16 mouse cellular contexts compared by ENCODE assay signal in genomic region chr1:157695198-157695597, GRCm38 (mm10).
DNase-seq lines count a peak whose midpoint lies in the region; ATAC-seq lines count a peak whose summit lies in the region.
"Had no signal": no experiment of that assay in that cellular context is flagged by ENCODE, and none has a peak within 500 bp of the region (broad histone marks: within the 10 kb centered on the region; RNA-seq: fewer than 3 reads in every experiment).

No protein-coding gene starts in this region.

- H3K9ac ChIP-seq in kidney, embryonic 15.5 days, result no peak overlapping the region

- no peaks in the 10 kb centered on the region for H3K27me3 ChIP-seq in kidney, embryonic 15.5 days

- no peaks in the 10 kb centered on the region for H3K36me3 ChIP-seq in kidney, embryonic 15.5 days

- no peaks in the 10 kb centered on the region for H3K4me1 ChIP-seq in kidney, embryonic 15.5 days

- H3K9me3 ChIP-seq in kidney, embryonic 15.5 days (replicated peaks), result no peaks in the 10 kb centered on the region

- no peak overlapping the region for H3K27ac ChIP-seq in kidney, embryonic 15.5 days
- H3K27ac ChIP-seq: macrophage had no signal

- WGBS in kidney, embryonic 15.5 days, result 70% methylated on average over 2 of the region's 2 CpGs

- ATAC-seq in kidney, embryonic 15.5 days (replicated peaks; ENCODE audit: low FRiP score), result peak; percentile 84
- ATAC-seq in megakaryocyte progenitor cell, adult 5-6 weeks (replicated peaks; ENCODE audit: poor library complexity), result peak; percentile 61
- ATAC-seq: hindbrain, embryonic 16.5 days had no signal

- no peak overlapping the region for H3K4me3 ChIP-seq in kidney, embryonic 15.5 days (replicated peaks)

- no peak for DNase-seq in kidney, postnatal 14 days
- peak; percentile 8 for DNase-seq in c-Kit-positive CD71-negative TER-119-negative erythroid progenitor cells, embryonic 14.5 days (ENCODE audit: low read depth)
- DNase-seq in liver, result peak; percentile 50
- no peak for DNase-seq in right cerebral cortex, adult 18-20 months
- no peak for DNase-seq in cerebellum, adult 11-12 months
- DNase-seq in adrenal gland, postnatal 14 days, result no peak
- DNase-seq: B cell, adult 2 months; cerebellum, adult 18-20 months; kidney, adult 2 months; kidney, postnatal 36 days; midbrain, embryonic 14.5 days; retina, postnatal 1 day had no signal

- H3K4me2 ChIP-seq in kidney, embryonic 15.5 days, result no peak overlapping the region

Comparison
In these comparisons a context has a peak if more than half of its experiments do, and no peak if none do; other contexts are left out.
1. DNase-seq: peak in c-Kit-positive CD71-negative TER-119-negative erythroid progenitor cells, embryonic 14.5 days (single experiment) and liver (single experiment); none in kidney, postnatal 14 days (single experiment), right cerebral cortex, adult 18-20 months (single experiment), cerebellum, adult 11-12 months (single experiment) and adrenal gland, postnatal 14 days (single experiment).